Mouse (Mus musculus) urinary bladder, postnatal 10 days (tissue): Measurements from ENCODE around the gene Lyz1.
"Not testable (repeated sequence)": the region's sequence is repeated elsewhere in the genome, so short reads cannot be mapped to it uniquely, and the experiment has no call there.

Source experiments
- DNase-seq: peaks from one replicate; pipeline ENCODE4 v3.0.0; 2022; ENCODE audit warnings: low spot score

Lyz1 gene

DNA sequence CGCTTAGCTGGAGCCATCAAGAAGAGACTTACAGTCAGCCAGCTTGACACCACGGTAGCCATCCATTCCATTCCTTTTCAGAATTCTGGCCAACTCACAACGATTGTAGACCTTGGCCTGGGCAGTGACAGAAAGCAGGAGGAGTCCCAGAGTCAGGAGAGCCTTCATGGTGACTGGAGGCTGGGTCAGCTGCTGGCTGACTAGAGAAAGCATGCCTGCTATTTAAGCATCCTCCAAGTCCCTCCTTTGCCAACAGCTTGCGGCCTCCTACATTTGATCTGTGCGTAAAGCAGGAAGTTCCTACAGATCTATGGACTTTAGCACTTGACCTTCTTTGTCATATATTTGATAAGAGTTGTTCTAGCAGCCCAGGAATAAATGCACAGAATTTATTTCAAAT is at the start of gene Lyz1:
Lyz1 (minus strand) TSS at position 198 of the 400 bp plus-strand sequence.
- DNase-seq = no peak

DNA sequence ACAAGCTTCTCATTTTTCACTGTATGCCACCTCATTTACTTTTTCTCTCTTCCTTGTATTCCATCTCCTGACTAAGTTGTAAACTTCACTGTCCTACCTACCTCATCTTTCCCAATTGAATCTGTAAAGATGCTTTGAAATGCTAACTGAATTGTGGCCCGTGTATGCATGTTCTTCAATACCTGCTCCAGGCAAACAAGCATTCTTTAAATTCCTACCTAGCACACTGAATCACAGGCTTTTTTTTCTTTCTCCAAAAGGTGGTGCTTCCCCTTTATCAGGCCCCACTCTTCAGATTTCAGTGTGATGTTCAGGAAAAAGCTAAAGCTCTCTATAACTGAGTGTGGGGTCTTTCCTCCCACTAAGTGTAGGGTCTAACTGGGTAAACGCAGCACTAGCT is 49.7 kb upstream of the Lyz1 start:
- no peak for DNase-seq

DNA sequence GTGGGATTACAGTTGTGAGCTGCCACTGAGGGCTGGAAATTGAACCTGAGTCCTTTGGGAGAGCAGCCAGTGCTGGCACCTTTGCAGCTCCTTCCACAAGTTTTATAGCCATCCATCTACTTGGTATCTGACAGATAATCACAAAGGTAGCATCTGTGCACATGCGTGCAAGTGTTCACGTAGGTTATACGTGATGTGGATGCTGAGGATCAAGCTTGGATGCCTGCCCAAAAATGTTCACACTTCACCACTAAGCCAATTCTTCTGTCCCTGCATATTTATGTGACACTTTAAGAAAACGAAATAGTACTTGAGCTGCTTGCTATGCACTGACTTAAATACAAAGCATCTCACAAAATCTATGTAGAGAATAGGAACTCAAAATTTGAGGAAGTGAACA is 48.4 kb upstream of the Lyz1 start:
- DNase-seq = no peak

DNA sequence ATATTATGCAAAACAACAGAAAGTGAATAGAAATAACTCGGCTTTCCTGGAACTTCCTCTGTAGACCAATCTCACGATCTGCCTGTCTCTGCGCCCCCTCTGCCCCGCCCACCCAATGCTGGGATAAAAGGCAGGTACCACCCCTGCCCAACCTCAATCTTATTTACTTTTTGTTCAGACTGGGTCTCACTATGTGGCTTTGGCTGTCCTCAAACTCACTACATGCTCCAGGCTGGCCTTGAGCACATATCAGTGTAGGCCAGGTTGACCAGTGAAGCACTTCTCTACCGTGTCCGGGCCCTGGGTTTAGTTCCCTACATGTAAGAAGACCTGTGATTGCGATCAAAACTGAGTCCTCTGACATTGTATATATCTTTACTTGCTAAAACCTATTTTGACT is 46.6 kb upstream of the Lyz1 start:
- no peak for DNase-seq

DNA sequence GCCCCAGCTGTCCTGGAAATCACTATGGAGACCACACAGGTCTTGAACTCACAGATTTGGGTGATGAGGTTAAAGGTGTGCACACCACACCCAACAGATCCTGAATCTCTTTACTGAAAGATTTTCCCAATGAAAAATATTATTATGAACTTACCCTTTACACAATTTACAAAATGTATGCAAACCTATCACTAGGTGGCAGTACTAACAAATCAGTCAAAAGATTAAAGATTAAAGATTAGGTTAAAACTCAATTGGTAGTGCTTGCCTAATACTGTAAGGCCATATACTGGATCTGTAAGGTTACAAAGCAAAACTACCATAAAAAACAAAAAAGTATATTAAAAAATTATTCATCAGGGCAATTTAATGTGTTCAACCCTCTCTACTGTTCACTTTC is 45.3 kb upstream of the Lyz1 start:
- DNase-seq = no peak

DNA sequence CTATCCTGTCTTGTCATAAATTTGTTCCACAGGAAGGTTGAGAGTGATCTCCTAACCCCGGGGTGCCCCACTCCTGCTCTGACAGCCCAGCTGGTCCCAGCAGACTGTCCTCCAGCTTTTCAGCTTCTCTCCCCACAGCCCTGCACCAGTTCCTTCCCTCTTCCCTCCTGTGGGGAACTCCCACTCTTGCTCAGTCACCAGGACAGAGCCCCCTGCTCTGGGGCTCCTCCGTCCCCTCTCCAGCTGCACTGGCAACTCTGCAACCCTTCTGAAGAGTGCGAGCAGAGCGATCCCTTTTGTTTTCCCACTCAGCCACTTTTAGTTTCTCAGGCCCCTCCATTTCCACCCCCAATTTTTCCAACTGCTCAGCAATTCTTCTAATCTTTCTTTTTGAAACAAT is 43.0 kb upstream of the Lyz1 start:
- DNase-seq = no peak

DNA sequence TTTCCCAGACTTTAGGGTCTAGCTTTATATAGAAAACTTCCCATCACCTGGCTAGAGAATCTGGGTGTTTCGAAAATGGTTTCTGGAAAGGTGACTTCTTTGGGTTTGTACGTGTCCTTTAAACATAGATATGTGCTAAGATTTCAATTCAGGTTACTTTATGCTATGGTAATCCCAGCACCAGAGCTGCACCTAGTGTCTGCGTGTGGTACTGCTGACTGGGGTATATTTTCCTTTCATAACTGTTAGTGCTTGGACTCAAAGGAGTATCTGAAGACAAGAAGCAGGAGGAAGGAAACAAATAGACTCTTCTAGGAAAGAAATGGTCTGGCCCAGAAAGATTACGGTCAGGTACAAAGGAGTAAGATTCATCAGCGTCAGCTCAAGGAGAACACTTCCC is 37.9 kb upstream of the Lyz1 start:
- DNase-seq = no peak

DNA sequence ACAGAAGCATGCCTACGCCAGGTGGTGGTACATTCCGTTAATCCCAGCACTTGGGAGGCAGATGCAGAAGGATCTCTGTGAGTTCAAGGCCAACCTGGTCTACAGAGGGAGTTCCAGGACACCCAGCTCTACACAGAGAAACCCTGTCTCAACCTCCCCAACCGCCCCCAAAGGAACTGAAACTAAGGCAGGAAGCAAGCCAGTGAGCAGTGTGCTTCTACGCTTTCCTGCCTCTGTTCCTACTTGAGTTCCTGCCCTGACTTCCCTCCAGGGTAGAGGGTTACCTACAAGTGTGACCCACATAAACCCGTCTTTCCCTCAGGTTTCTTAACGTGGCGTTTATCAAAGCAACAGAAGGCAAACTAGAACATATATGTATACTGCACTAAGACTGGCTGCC is 31.1 kb upstream of the Lyz1 start:
- DNase-seq = no peak

DNA sequence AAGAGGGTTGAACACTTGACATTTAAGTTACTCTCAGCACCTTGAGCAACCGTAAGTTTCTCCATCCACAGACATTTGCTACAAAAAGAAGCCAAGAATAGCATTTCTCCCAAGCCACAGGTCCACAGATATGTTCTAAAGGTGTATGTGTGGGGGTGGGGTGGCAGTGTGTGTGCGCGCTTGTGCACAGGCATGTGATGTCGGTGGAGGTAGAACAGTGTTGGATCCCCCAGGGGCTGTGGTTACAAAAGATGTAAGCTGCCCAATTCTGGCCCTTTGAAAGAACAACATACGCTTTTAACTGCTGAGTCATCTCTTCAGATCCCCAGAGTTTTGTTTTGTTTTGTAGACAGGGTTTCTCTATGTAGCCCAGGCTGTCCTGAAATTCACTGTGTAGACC is 30.0 kb upstream of the Lyz1 start:
- no peak for DNase-seq

DNA sequence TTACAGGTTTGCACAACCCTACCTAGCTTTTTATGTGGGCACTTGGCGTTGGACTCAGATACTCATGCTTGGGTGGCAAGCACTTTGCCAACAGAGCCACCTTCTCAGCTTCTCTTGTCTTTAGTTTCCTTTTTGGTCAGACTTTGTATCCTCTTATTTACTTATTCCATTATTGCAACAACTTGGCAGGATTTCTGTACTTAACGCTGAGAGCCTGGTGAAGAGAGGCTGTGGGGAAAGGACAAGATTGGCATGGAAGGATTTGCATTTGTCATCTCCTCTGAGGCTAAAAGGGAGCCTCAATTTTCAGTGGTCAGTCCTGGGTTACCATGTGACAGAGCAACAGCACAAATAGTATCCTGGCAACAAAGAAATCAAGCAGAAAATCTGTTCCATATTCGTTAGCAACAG is 27.9 kb upstream of the Lyz1 start:
- DNase-seq = no peak

DNA sequence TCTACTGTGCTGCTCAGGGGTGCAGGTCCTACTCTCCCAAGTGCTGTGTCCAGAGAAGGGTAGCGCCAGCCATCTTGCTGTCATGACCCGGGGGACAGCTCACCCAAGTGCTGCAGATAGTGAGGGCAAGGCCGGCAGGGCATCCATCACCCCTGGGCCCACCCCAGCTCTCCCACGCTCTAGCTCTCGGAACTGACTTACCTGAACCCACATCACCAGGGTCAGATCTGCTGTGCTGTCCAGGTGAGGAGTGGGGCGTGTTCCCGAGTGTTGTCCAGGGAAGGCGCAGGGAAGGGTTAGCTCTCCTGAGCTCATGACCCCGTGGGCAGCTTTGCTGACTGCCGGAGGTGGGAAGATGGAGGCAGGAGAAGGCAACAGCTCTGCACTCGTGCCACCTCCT is 23.7 kb upstream of the Lyz1 start:
- DNase-seq = no peak

DNA sequence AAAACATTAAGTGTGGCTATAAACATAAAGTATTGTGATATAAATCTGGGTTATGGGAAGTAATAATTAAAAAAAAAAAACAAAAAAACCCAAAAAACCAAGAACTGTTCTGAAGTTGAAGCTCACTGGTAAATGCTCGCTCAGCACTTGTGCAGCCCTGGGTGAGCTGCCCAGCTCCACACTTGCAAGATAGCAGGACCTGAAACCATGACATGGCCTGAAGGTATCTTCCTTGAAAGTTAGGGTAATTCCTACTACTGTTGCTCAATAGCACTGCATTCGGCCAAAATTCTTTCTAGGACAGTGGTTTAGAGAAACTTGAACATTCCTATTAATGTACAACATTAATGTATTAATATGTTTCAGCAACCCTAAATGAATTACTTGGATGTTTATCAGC is 20.5 kb upstream of the Lyz1 start:
- no peak for DNase-seq

DNA sequence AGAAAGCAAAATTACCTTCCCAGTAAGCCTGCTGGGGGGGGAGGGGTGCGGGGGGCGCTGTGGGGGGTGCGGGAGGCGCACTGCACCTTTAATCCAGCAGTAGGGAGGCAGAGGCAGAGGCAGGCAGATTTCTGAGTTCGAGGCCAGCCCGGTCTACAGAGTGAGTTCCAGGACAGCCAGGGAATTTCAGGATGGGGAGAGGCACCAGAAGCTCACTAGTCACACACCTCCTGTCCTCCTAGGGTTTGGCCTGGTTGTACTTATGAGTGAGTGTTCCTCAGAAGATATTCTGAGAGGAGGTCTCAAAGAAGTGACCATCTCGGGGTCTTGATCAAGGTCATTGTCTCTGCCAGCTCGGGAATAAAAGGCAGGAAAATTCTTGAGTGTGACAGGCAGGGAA is 19.5 kb upstream of the Lyz1 start:
- DNase-seq = no peak

DNA sequence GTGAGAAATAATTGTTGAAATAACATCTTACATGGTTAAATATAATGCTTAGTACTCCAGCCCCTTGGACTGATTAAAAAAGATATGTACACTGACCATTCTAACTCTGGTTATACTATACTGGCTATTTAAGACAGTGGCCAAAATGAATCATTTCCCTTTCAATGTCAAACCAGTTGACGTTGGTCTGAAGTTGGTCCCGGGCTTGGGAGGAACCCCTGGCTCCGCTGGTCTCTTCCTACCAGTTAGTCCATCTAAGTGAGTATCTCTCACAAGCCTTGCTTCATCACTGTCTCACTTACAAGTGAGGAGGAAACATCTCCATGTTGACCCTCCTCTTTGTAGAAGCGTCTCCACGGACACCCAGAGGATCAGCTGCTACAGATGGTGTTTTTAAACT is 11.7 kb upstream of the Lyz1 start:
- no peak for DNase-seq

DNA sequence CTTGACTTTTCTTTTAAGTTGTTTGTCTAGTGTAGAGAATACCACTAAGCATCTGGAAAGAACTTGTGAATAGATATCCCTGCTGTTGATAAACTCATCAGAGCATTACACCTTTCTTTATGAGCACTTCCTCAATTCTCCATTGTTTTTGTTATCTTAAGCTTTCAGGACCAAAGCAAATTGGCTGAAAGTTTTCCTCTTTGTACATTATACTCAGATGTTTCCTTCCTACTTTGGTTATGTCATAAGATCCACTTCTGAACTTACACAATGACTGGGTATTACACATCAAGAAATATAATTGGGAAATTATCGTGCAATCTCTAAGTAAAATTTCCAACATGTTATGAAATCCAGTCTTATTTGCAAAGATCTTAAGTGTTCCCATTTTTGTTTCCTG is 9.0 kb upstream of the Lyz1 start:
- no peak for DNase-seq

DNA sequence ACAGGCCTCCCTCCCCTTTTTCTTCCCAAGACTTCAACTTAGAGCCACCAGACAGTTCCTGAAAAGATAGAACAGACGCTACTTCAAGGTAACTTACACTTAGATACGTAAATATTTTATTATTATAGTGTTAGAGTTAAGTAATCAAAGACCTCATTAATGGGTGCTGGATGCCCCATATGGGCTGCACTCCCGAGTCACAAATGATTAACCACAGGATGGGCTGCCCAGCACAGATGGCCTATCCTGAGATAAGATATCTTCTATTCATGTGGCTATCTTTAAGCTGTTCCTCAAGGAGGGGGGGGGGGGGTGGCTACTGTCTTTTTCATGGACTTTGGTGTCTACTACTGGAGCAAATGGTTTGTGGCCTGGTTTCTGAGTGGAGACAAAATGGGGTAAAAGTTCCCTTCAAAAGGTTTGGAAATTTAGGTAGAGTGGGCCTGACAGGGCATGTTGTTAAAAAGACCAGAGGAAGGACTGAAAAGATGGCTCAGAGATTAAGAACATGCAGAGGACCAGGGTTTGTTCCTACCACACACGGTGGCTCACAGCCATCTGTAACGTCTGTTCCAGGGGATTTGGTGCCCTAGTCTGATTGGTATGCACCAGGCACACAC is 7.3 kb upstream of the Lyz1 start:
- DNase-seq = no peak

DNA sequence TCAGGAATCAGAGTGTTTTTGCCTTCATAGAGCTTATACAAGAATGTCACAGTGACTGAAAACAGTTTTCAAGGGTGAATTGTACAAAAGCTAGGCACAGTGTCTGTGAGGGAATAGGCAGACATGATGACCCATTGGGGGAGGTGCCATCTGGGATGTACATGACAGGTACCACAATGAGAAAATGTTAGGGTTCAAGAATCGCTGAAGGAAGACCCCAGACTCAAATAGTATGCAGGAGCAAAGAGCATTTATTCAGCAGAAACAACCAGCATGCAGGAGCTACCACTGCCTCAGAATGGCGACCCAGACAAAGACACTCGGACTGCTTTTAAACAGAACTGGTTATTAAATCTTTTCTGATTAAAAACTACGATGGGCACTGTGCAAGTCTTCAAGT is 6.4 kb upstream of the Lyz1 start:
- no peak for DNase-seq

DNA sequence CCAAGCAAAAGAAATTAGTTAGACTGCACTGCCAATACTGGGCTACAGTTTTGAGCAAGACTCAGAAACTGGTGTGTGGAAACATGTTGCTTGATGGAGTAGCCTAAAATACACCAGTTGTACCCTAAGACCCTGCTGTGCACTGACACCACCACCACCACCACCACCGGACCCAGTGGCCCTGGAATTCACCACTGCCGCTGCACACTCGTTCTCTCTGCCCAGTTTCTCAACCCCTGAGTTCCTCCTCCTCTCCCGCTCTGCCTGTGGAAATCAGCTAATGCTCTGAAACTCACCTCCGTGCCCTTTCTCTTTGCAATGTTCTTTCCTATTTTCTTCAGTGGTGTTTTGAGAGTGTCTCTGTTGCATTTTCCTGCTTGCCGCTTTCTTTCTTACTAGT is 5.7 kb upstream of the Lyz1 start:
- no peak for DNase-seq

DNA sequence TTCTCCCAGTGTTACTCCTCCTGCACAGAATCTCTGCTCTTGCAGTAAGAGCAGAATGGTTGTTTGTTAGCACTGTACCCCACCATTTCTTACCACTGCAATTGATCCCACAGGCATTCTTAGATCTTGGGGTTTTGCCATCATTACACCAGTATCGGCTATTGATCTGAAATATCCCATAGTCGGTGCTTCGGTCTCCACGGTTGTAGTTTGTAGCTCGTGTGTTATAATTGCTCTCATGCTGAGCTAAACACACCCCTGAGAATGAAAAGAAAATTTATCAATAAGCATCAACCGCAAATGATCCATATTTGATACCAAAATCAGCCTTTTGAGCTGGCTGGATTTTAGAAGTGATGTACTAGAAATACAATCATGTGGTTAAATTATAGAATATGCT is 1.7 kb downstream of the Lyz1 start:
- DNase-seq = not testable (repeated sequence)

DNA sequence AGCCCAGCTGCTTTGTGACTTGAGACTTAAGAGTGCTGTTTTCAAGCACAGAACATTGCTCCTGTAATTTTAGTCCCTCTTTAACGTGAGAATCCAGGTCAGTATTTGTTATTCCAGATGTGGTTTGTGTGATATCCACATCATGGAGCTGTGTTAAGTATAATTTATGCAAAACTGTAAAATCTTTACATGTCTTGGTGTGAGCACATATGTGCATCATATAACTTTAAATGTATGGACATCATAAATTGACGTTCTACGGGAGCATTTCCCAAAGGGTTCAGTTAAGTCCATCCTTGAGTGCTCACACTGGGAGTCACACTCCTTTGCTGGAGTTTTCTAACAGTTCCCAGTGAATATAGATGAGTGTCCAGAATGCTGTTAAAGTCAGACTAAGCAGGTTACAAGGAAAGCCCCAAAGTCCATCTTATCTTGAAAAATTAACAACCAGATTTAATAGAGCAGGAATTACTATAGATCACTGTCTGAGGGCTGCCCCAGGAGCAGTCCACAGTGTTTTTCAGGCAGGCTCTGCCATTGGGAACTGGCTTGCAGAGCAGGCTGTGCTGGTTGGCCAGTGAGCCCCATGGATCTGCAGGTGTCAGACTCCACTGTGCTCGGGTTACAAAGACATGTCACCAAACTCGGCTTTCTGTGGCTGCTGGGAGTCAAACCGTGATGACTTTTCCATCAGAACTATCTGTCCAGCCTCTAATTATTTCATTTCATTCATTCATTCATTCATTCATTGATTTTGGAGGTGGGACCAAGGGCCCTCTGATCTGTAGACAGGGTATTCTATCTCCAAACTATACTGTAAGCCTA is 2.4 kb downstream of the Lyz1 start:
- no peak for DNase-seq

DNA sequence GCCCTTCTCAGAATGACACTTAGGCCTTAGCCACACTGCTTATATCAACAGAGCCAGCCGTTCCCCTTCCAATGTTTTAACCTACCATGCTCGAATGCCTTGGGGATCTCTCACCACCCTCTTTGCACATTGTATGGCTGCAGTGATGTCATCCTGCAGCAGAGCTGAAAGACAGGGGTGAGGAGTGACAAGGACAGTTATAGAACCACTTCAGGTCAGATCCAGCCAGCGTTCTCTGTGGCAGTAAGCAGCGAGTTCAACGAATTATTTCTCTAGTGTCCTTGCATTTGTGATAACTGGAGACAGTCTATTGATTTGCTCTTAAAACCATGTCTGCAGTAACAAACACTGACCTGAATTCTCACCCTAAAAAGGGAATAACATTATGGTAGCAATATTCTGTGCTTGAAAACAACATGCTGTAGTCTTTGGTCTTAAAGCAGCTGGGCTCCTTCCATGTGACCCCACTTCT is 3.6 kb downstream of the Lyz1 start:
- DNase-seq = not testable (repeated sequence)

DNA sequence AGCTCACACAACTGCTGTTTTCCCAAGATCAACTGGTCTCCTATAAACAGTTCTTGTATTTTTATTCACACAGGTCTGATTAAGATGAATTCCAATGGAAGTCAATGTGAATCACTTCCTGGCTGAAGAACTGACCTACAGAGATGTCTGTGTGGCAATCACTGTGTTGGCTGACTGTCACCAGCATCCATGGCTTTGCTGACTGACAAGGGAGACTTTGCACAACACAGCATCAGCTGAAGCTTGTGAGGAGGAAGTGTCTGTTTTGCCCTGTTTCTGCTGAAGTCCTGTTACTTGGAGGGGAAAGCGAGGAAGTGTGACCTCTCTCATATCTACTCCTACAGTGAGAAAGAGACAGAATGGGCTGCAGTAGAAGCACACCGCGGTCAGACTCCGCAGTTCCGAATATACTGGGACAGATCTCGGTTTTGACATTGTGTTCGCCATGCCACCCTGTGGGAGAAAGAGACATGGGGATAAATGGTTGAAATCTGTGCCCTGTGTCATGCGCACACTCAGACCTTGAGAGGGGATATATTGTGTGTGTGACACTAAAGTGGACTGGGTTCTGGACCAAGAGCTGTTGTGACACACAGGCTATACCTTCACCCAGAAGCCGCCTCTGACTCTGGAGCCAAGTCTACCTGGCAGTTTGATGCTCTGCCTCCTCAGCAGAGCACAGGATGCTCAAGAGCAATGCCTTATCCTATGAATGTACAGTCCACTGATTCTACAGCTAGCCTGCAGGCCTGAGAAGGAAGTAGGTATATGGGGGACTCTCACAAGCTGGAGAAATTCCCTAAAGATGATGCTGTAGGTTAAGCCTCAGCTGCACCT is 4.3 kb downstream of the Lyz1 start:
- no peak for DNase-seq
